Mouse (Mus musculus) olfactory bulb, adult 2 months (tissue): ENCODE data around the gene Paf1. TPM values are rescaled to one million over a fixed set of nuclear protein-coding genes. Genes with fewer than 3 reads are reported as not detected.
A peak's percentile ranks its signal among the peaks of the same experiment; 100 is the strongest.

Experiments used
- H3K27ac ChIP-seq: fragments of 200-500 bp; 2 replicates; pipeline ENCODE4 v1.5.1; 2012; ENCODE audit warnings: low read depth, low read length; ENCODE audit not compliant: insufficient read depth
- H3K4me1 ChIP-seq: fragments of 200-500 bp; 2 replicates; pipeline ENCODE4 v1.6.1; 2012; ENCODE audit warnings: low read length; ENCODE audit not compliant: control insufficient read depth, insufficient read depth
- H3K4me3 ChIP-seq: fragments of 200-500 bp; 2 replicates; pipeline ENCODE4 v1.5.1; 2012; ENCODE audit warnings: mild to moderate bottlenecking, low read depth, low read length, moderate library complexity; ENCODE audit not compliant: insufficient read depth
- CTCF ChIP-seq: fragments of 200-500 bp; IDR thresholded peaks from 2 replicates; pipeline ENCODE4 v1.5.1; 2012; ENCODE audit warnings: low read depth, mild to moderate bottlenecking, low read length, moderate library complexity; ENCODE audit not compliant: insufficient read depth
- POLR2A ChIP-seq: fragments of 200-500 bp; IDR thresholded peaks from 2 replicates; pipeline ENCODE4 v1.6.1; 2012; ENCODE audit warnings: mild to moderate bottlenecking, low read depth, low read length, moderate library complexity; ENCODE audit not compliant: insufficient read depth
- WGBS: fragments of 180-500 bp; shearing (Covaris S2); methylation state at CpG from one replicate; pipeline ENCODE4 v1.1.7; 2018; 5-methylcytosine and 5-hydroxymethylcytosine counted together
- polyA plus RNA-seq: library from polyadenylated mRNA; stranded (reverse); fragments of >200 nt; gene quantifications from 2 replicates; pipeline ENCODE4 v1.2.4, GENCODE M21; 2012; ENCODE audit warnings: low replicate concordance; ENCODE audit not compliant: missing spikeins, insufficient read depth, insufficient read length

Gene Paf1
- polyA plus RNA-seq, 1 experiment: 1,326 TPM

DNA sequence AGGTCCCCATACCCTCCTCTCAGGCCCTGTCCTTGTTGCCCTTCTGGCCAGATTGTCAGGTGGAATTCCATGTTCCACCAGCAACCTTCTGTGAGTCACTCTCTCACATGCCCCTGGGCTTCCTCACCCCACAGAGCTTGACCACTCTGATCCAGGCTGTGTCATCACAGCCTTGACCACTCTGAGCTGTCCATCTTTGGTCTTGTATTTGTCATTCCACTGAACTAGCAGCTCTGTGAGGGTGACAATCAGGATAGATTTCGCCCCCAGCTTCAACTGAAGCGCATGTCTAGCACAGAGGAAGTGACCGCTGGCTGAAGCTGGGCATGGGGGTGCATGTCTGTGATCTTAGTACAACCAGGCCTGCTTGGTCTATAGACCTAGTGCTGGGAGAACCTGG is 2.4 kb upstream of the Paf1 start:
- TF ChIP-seq CTCF (no peak), POLR2A (no peak)
- WGBS: 97% methylated on average over 3 of the region's 3 CpGs
- H3K4me1 ChIP-seq: peaks cover 8% of the 10 kb centered on the region
- H3K27ac ChIP-seq: no peak overlapping the region
- H3K4me3 ChIP-seq: no peak overlapping the region

DNA sequence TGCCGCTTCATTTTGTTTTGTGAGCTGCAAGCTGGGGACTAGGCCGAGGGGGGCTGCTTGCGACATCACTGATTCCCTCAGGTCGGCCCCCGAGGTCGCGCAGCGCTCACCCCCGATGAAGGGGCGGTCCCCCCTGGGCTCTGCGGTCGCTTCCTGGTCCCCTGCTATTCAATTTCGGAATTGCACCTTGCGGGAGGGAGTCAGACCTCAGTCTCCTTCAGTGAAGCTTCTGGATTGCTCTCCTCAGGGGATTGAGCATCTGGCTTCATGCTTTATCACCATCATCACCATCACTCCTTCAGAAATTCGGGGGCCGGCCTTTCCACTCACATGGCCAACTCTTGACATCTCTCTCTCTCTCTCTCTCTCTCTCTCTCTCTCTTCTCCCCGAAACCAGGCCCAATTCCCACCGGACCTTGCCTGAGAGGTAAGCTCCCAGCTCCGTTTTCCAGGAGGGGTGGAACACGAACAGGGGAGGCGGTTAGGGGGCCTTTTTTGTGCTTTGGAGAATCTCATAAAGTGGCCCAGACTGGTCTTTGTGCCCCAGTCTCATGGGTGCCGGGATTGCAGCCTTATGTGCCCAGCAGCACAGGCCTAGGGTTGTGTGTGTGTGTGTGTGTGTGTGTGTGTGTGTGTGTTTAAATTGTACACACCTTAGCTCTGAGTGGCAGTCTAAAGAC is 661 bp downstream of the Paf1 start:
- Histone ChIP-seq H3K4me1 (peaks cover 8% of the 10 kb centered on the region), H3K4me3 (peak overlapping the region; percentile 66), H3K27ac (peak overlapping the region; percentile 6; the same call in 1 of the 2 replicates)
- TF ChIP-seq CTCF (no peak), POLR2A (no peak)
- WGBS: 4% methylated on average over 22 of the region's 22 CpGs

DNA sequence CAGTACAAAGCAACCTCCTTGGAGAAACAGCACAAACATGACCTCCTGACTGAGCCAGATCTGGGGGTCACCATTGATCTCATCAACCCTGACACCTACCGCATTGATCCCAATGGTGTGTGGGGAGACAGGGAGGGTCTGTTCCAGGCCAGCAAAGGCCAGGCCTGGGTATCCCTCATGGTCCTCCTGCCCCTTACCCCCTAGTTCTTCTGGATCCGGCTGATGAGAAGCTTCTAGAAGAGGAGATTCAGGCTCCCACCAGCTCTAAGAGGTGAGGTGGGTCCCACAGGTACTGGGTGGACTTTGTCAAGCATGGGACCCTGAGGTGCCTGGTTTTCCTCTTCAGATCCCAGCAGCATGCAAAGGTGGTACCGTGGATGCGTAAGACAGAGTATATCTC is 2.7 kb downstream of the Paf1 start:
- Histone ChIP-seq H3K27ac (no peak overlapping the region), H3K4me1 (peaks cover 8% of the 10 kb centered on the region), H3K4me3 (no peak overlapping the region)
- WGBS: 98% methylated on average over 4 of the region's 4 CpGs
- no peak for TF ChIP-seq CTCF
- TF ChIP-seq POLR2A: no peak

DNA sequence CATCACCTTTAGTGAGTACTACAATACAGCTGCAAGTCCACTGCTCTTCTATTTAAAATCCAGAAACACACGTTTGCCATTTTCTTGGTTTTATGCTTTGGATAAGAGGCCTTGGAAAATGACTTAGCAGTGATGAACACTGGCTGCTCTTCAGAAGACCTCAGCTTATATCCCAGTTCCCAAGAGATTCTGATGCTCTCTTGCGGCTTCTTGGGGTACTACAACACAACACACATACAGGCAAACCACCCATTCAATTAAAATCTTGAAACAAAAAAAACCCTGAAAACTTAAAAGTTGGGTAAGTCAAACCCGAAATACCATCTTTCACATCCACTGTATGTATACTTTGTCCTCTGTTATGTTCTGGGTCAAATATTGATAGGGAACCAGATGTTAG is 5.2 kb downstream of the Paf1 start:
- WGBS: 53% methylated on average over 3 of the region's 3 CpGs
- Histone ChIP-seq H3K4me1 (peaks cover 3% of the 10 kb centered on the region), H3K4me3 (no peak overlapping the region), H3K27ac (no peak overlapping the region)
- no peak for TF ChIP-seq CTCF
- no peak for TF ChIP-seq POLR2A

DNA sequence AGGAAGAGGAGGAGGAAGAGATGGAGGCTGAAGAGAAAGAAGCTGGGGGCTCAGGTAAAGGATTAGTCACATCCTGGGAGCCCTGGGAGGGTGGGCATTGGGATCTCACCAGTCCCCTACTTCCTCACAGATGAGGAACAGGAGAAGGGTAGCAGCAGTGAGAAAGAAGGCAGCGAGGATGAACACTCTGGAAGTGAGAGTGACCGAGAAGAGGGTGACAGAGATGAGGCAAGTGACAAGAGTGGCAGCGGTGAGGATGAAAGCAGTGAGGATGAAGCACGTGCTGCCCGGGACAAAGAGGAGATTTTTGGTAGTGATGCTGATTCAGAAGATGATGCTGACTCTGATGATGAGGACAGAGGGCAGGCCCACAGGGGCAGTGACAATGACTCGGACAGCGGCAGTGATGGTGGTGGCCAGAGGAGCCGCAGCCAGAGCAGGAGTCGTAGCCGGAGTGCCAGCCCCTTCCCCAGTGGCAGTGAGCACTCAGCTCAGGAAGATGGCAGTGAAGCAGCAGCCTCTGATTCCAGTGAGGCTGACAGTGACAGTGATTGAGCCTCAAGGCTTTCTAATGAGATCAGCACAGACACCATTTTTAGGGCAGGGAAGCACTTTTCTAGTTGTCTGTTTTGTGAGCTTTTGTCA is 6.1 kb downstream of the Paf1 start:
- TF ChIP-seq POLR2A: no peak
- no peak overlapping the region for H3K27ac ChIP-seq
- no peak overlapping the region for H3K4me3 ChIP-seq
- WGBS: 88% methylated on average over 10 of the region's 10 CpGs
- no peaks in the 10 kb centered on the region for H3K4me1 ChIP-seq

- WGBS: 90% methylated on average over 1 of the region's 1 CpGs
- H3K4me1 ChIP-seq: no peaks in the 10 kb centered on the region
- no peak overlapping the region for H3K4me3 ChIP-seq
- TF ChIP-seq POLR2A: no peak
- no peak overlapping the region for H3K27ac ChIP-seq
Measured at GRCm38 (mm10) chr7:28401030-28401429, 8.3 kb downstream of the Paf1 start.

- WGBS: 90% methylated on average over 3 of the region's 3 CpGs
- Histone ChIP-seq H3K27ac (no peak overlapping the region), H3K4me1 (no peaks in the 10 kb centered on the region), H3K4me3 (no peak overlapping the region)
- TF ChIP-seq POLR2A (no peak), CTCF (no peak)
Measured at GRCm38 (mm10) chr7:28401942-28402341, 9.2 kb downstream of the Paf1 start.

- no peak for TF ChIP-seq POLR2A
- TF ChIP-seq CTCF: no peak
- H3K4me1 ChIP-seq: 0 out of 2 replicates have a peak, but pooled peaks cover 2% of the 10 kb centered on the region
- H3K27ac ChIP-seq: no peak overlapping the region
- WGBS: 67% methylated on average over 3 of the region's 3 CpGs
- no peak overlapping the region for H3K4me3 ChIP-seq
Measured at GRCm38 (mm10) chr7:28410841-28411475, 18.2 kb downstream of the Paf1 start.

DNA sequence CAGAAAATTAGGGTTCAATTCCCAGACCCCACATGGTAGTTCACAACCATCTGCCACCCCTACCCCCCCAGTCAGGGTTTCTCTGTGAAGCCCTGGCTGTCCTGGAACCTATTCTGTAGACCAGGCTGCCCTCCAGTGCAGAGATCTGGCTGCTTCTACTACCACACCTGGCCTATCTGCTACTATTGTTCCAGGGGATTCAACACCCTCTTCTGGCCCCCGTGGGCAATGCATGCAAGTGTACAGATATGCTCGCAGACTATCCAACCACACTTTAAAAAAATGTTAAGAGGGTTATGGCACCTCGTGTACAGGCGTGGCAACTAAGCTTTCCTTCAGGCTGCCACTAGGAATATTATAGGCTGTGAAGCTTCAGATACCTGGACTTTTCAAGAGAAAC is 20.1 kb downstream of the Paf1 start:
- Histone ChIP-seq H3K27ac (no peak overlapping the region), H3K4me1 (0 out of 2 replicates have a peak, but pooled peaks cover 2% of the 10 kb centered on the region), H3K4me3 (no peak overlapping the region)
- 86% methylated on average over 4 of the region's 4 CpGs for WGBS
- no peak for TF ChIP-seq POLR2A
- no peak for TF ChIP-seq CTCF

- H3K27ac ChIP-seq: no peak overlapping the region
- no peak overlapping the region for H3K4me3 ChIP-seq
- peaks cover 4% of the 10 kb centered on the region; the same call in 1 of the 2 replicates for H3K4me1 ChIP-seq
- TF ChIP-seq POLR2A: no peak
- TF ChIP-seq CTCF: no peak
Measured at GRCm38 (mm10) chr7:28417368-28417767, 24.6 kb downstream of the Paf1 start.
